Mouse (Mus musculus) gonadal fat pad, adult 2 months (tissue): ENCODE results near the gene Nutf2-ps1. TPM values are rescaled to one million over a fixed set of nuclear protein-coding genes. Genes with fewer than 3 reads are reported as not detected.
A peak's percentile ranks its signal among the peaks of the same experiment; 100 is the strongest.
"Not testable (repeated sequence)": the region's sequence is repeated elsewhere in the genome, so short reads cannot be mapped to it uniquely, and the experiment has no call there.

ENCODE experiments used
- DNase-seq: peaks from one replicate; pipeline ENCODE4 v3.0.0-alpha.2; 2012; ENCODE audit warnings: low read depth
- polyA plus RNA-seq: library from polyadenylated mRNA; depleted of rRNA; stranded (reverse); fragments of >200 nt; gene quantifications from 2 replicates; pipeline ENCODE4 v1.2.3, GENCODE M21; 2012; rRNA removed

The Nutf2-ps1 gene
- 93.6 and 116 TPM in 2 replicates for polyA plus RNA-seq

- not testable (repeated sequence) for DNase-seq
Observed at GRCm38 (mm10) chr19:53588968-53589367, at the start of gene Nutf2-ps1. Gene Nutf2-ps1 (minus strand): TSS chr19:53589068.

- DNase-seq = no peak
Observed at GRCm38 (mm10) chr19:53638041-53638440, 49.2 kb upstream of the Nutf2-ps1 start.

DNA sequence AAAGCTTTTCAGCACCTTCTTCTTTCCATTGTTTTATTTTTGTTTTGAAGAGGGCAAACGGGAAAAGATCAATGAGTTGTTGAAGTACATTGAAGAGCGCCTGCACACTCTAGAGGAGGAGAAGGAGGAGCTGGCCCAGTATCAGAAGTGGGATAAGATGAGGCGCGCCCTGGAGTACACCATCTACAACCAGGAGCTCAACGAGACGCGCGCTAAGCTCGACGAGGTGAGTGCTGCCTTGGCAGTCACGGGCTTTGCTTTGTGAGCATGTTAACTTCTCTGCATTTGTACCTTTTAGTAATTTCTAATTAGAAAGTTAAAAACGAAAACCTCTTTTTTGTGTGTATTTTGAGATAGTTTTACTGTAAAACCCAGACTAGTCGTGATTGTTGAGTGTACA, 32.8 kb upstream of the Nutf2-ps1 start:
- no peak for DNase-seq

- no peak for DNase-seq
Observed at GRCm38 (mm10) chr19:53608921-53609320, 20.1 kb upstream of the Nutf2-ps1 start.

DNA sequence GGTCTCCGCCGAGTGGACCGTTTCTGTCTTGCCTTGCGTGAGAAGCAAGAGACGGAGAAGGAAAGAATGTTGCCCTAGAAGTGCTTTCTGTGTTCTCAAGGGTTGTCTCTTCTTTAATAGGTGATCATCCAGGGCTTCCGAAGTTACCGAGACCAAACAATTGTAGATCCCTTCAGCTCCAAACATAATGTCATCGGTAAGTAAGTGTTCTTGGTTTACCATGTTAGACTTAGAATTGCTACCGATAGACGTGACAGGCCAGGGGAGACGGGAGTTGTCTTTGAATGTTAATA, 12.4 kb upstream of the Nutf2-ps1 start:
- DNase-seq = no peak

- DNase-seq = no peak
Observed at GRCm38 (mm10) chr19:53600549-53601362, 11.9 kb upstream of the Nutf2-ps1 start.

- DNase-seq = peak; percentile 79
Observed at GRCm38 (mm10) chr19:53599757-53600539, 11.1 kb upstream of the Nutf2-ps1 start, which contains the start of gene Smc3. Gene Smc3 (plus strand): TSS chr19:53600398.

GRCm38 (mm10) chr19:53596723-53597474, 8.0 kb upstream of the Nutf2-ps1 start:
- DNase-seq = no peak

DNA sequence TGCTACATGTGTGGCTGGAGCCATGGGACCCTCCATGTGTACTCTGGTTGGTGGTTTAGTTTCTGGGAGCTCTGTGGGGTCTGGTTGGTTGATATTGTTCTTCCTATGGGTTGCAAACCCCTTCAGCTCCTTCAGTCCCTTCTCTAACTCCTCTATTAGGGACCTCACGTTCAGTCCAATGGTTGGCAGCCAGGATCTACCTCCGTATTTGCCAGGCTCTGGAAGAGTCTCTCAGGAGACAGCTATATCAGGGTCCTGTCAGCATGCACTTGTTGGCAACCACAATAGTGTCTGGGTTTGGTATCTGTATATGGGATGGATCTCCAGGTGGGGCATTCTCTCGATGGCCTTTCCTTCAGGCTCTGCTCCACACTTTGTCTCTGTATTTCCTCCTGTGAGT, 1.2 kb downstream of the Nutf2-ps1 start:
- DNase-seq = not testable (repeated sequence)

DNA sequence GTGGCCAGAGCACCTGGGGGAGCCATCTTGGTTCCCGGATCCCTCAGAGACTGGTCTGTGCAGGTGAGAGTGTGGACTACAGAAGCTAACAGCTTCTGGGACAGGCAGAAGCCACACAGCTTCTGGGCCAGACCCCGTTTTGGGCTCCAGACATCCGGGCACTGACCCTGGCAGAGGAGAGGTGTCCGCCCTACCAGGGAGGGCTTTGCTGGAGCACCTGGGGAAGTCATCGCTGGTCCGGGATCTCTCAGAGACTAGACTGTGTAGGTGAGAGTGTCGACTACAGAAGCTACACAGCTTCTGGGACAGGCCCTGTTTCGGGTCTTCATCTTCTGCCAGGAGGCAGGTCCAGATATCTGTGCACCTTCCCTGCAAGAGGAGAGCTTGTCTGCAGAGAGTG, 8.6 kb downstream of the Nutf2-ps1 start:
- DNase-seq = not testable (repeated sequence)

DNA sequence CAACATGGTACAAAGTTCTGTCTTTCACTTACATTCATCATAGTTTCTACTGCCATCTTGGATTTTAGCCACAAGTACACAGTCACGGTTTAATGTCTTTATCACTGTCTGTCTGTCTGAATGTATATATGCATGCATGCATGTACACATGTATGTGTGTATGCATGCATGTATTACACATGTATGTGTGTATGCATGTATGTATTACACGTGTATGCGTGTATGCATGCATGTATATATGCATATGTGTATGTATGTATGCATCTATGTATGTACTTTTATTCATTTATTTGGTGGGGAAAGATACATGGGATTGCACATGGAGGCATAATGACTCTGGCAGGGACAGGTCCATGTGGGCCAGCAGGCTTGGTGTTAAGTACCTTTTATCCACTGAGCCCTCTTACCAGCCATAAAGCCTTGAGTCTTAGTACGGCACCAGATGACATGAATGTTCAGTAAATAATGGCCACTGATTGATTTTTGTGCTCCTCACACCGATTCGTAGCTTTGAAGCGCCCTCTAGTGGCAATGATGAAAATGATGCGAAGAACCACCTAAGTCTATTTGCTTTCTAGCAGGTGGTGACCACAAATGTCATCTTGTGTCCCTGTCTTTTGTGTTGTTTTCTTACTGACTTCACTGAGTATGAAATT, 10.1 kb downstream of the Nutf2-ps1 start:
- no peak for DNase-seq

GRCm38 (mm10) chr19:53577025-53577800, 11.7 kb downstream of the Nutf2-ps1 start:
- DNase-seq = no peak

- DNase-seq = no peak
Observed at GRCm38 (mm10) chr19:53576061-53576460, 12.8 kb downstream of the Nutf2-ps1 start.

GRCm38 (mm10) chr19:53575296-53576010, 13.4 kb downstream of the Nutf2-ps1 start:
- no peak for DNase-seq

- no peak for DNase-seq
Observed at GRCm38 (mm10) chr19:53574546-53574945, 14.3 kb downstream of the Nutf2-ps1 start.

DNA sequence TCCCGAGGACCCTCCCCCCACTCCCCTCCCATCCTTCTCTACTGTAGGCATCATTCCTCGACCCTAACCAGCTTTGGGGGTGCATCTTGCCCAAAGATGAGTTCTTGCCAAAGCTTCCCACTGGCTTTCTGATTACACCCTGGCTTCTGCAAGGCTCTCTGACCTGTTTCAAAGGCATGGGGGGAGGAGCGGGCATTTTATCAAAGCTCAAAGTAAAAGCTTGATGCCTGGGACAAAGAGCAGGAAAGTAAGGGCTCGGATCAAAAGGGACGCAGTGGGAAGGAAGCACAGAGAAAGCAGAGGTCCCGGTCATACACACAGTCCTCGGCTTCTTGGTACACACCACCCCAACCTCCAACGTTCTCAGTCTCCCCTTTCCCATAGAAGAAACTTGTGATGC, 14.7 kb downstream of the Nutf2-ps1 start:
- DNase-seq = no peak

DNA sequence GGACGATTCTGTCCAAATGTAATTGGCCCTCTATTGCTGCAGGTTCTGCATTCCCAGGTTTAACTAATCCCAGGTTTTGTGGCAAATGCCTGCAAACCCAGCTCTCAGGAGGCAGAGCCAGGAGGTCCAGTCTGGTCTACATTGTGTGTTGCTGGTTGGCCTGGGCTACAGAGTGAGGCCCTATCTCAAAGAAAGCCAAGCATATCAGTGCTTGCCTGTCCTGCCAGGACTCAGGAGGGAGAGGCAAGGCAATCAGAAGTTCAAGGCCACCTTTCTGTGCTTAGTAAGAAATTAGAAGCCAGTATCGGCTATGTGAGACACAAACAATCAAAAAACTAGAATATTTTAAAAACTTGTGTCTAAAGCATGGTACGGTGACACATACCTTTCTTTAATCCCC, 15.7 kb downstream of the Nutf2-ps1 start:
- no peak for DNase-seq

- DNase-seq = no peak
Observed at GRCm38 (mm10) chr19:53572607-53573006, 16.3 kb downstream of the Nutf2-ps1 start.

- no peak for DNase-seq
Observed at GRCm38 (mm10) chr19:53571501-53572428, 17.1 kb downstream of the Nutf2-ps1 start.
